Mouse (Mus musculus) heart, adult 2 months (tissue): ENCODE measurements at regions not wholly inside any gene's neighbourhood (a gene's known extent, or its start where the extent isn't known, plus 50 kb on each side); places are given as distances from the start of the nearest gene placed in this dataset.

Experiments
- CTCF ChIP-seq: fragments of 200-600 bp; IDR thresholded peaks from 2 replicates; pipeline ENCODE4 v1.8.1; 2022; ENCODE audit warnings: antibody characterized with exemption, mild to moderate bottlenecking, moderate library complexity
- EP300 ChIP-seq: fragments of 200-500 bp; IDR thresholded peaks from 2 replicates; pipeline ENCODE4 v1.6.1; 2011; ENCODE audit warnings: low read depth, low read length, control low read depth; ENCODE audit not compliant: insufficient read depth
- POLR2A ChIP-seq: fragments of 200-500 bp; IDR thresholded peaks from 2 replicates; pipeline ENCODE4 v1.6.1; 2011; ENCODE audit warnings: mild to moderate bottlenecking, low read depth, low read length, control low read depth; ENCODE audit not compliant: insufficient read depth

DNA sequence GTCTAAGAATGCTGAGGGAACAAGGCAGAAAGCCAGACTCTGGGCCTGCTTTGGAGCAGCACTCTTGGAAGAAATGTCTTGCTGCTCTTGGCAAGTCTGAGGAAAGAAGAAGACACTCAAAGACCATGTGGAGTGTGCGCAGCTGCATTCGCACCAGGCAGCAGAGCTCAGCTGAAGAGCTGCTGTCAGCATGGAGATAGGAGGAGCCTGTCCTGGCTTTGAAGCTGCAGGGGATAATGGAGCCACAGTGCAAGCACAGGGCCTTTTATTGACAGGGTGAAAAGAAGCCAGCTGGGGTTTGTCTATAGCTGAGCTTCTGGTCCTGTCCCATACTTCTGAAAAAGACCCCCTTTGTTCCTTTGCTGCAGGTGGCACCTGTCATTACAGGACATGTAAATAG lies 411.0 kb upstream of the Zfp462 start:
- TF ChIP-seq CTCF = no peak
- no peak for TF ChIP-seq EP300
- TF ChIP-seq POLR2A = no peak
